Mouse (Mus musculus) mature B cell (primary cell): ENCODE data around the gene Zyg11b.

ENCODE experiments used
- in situ Hi-C: fragments of 300-500 bp; cut with MboI; formaldehyde crosslinking; loops from 2 replicates; pipeline ENCODE4 v1.14.3; 2019

The Zyg11b gene

DNA sequence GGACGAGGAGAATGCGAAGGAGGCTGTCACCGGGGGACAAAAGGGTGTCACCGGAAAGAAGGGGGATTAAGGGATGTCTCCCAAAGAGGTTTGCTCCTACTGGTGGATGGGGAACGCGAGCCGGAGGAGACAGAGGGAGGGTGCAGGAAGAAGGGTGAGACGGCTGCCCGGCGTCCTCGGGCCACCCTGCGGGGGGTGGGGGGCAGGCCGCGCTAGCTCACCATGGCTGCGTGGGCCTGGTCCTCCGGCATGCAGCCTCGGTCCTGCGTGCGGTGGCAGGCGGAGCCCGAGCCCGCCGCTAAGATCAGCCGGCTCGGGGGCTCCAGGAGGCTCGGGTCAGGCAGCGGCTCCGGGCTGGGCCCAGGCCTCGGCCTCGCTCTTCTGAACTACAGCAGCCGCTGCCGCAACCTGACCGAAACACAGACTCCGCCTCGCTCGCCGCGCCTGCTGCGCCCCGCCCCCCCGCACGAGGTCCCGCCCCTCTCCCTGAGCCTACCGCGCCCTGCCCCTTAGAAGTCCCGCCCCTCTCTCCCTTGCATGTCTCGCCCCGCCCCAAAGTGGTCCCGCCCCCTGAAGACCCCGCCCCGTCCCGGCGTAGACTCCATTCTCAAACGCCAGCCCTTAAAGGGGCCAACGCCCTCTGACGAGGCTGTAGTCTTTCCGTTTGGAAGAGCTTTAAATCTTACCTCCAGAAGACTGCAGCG lies at the start of gene Zyg11b:
Gene Zyg11b, minus strand, starts transcription at position 427 of the 704 bp plus-strand sequence.
- in situ Hi-C loops: no loop called here

DNA sequence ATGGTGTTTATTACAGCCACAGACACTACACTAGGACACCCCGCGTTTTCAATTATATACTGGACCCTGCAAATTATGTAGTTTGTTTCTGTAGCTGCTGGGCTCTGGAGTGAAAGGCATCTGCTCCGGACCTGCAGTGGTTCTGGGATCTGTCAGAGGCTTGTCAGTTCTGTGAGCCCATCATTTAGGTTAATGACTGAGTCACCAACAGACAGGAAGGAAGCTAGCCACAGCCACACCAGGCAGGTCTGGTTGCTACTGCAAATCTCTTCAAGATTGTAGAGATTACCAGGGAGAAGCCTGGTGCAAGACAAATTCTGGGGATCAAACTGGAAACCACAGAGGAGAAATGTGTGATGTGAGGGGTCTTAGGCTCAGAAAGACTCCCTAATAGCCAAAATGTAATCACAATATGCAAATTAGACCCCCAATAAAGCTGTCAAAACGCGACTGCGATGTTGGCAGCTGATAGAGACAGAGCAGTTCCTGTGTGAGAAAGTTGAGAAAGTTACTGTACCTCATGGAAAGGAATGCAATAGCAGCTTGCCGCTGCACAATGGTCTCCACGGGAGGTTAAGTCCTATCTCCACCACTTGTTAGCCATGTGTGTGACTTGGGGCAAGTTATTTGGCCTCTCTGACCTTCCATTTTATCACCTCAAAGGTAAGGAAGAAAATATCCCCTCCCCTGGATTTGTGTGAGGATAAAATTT lies 49.1 kb upstream of the Zyg11b start:
- in situ Hi-C loops: loop anchor here (10.0 kb wide), 1 partner anchor 115 kb away; no protein-coding TSS in a partner anchor

DNA sequence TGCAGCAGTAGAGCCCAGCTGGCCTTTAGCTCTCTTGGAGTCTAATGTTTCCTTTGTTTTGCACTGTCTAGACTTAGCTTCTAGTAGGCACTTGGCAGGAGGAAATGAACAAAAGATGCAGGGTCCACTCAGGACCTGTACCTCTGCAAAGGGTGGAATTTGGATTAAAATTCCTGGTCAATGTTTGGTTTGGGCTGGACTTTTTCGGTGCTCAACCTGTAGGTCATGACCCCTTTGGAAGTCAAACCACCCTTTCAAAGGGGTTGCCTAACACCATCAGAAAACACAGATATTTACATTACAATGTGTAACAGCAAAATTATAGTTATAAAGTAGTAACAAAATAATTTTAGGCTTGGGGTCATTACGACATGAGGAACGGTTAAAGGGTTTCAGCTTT lies 48.2 kb upstream of the Zyg11b start:
- in situ Hi-C loops: loop anchor here (10.0 kb wide), 1 partner anchor 116 kb away; no protein-coding TSS in a partner anchor

DNA sequence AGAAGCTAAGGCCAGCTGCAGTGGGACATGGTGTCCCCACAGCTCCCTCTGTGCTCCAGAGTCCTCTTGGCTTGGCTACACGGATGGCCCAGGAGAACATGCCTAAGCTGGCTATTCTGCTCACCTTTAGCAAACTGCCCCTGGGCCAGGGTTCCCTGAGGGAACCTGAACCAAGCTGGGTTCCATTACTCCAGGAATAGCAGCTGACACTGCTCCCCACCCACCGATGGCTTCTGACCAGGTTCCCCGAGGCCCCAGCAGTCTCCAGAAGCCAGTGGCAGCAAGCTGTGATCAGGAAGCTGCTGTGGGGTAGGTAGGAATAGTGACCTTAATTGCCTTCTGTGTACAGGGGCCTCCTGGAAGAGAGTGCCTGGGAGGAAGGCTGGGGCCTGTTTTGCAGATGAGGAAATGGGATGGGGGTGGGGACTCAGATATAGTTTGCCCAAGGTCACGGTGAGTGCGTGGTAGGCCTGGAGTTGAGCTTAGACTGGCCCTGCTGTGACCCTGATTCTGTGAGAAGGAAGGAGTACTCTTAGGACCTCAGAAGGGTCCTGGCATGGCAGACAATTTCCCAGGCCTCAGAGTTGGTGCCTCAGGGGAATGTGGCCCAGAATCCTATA lies 47.5 kb upstream of the Zyg11b start:
- in situ Hi-C loops: loop anchor here (10.0 kb wide), 1 partner anchor 116 kb away; no protein-coding TSS in a partner anchor

DNA sequence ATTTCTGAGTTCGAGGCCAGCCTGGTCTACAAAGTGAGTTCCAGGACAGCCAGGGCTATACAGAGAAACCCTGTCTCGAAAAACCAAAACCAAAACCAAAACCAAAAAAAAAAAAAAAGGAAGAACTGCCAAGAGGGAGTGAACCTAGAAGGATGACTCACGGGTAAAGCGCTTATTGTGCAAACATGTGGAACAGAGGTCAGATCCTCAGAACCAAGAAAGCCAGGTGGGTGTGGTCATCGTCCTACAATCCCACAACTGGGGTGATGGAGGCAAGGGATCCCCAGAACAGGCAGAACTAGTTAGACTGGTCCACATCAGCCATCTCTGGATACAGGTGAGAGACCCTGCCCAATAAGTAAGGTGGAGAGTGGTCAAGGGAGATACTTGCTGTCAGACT lies 46.2 kb upstream of the Zyg11b start:
- in situ Hi-C loops: loop anchor here (10.0 kb wide), 1 partner anchor 118 kb away; no protein-coding TSS in a partner anchor

DNA sequence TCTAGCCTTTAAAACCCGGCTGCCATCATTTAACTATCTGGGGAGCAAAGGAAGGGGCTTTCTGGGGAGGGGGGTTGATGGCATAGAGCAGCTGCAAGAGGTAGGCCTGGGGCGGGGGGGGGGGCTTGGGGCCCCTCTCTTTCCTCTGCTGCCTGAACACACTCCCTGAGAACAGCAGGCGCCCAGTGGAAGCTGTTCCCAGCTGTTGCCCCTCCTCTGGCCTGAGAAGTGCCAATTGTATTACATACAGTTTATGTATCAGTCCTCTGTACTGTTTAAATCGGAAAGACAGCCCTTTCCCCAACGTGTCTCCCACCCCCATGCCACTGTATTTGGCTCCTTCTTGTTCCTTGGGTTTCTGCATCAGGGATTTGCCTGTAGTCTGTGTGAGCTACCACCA lies 44.9 kb upstream of the Zyg11b start:
- in situ Hi-C loops: loop anchor here (10.0 kb wide), 1 partner anchor 119 kb away; no protein-coding TSS in a partner anchor

DNA sequence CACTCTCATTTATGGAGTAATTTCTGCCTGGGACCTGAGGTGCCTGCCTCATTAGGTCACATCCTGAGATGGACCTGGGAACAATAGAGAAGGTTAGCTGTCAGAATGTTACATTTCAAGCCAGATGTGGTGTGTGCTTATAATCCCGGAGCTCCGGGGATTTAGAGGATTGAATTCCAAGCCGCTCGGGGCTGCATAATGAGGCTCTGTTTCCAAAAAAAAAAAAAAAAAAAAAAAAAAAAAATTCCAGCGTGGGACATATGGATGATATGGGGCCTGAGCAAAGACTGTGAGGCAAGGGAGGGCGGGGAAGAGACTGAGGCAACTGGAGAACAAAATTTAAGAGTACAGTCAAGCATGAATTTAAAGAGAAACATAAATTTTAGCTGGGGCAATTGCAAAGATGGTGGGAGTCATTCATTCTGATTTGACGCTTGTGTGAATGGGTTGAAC lies 43.8 kb upstream of the Zyg11b start:
- in situ Hi-C loops: loop anchor here (10.0 kb wide), 1 partner anchor 120 kb away; no protein-coding TSS in a partner anchor

DNA sequence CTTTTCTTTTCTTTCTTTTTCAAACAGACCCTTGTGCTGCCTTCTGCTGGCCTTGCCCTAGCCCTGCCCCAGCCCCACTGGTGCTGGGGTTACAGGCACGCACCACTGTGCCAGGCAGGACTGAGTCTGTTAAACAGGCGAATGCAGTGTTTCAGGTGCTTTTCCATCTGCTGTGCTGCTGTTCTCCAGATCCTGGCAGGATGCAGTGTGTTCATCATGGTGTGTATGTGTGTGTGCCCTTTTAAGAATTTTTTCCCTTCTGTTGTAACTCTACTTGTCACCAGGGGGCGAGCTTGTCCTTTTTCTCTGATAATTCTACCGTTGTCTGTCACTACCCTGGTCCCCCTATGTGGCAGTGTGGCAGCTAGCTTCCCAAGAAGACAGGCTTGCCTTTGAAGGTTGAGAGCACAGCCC lies 38.4 kb upstream of the Zyg11b start:
- in situ Hi-C loops: loop anchor here (10.0 kb wide), 1 partner anchor 146 kb away; no protein-coding TSS in a partner anchor

DNA sequence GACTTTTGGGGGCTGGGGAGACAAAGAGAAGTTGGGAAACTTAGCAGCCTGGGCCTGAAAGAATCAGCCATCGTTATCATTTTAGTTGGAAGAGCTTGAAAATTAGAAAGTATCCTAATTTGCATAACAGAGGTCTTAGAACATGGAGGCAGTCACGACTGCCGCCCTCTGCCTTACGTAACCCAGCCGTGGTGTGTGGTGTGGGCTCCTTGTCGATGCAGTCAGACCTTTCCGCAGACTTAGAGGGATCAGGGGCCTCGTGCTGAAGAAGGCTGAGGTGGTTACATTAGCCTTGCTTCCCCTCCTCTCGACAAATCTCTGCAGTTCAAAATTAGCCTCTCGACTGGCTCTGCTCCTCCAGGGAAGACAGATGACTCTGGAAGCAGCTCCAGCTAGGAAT lies 37.9 kb upstream of the Zyg11b start:
- in situ Hi-C loops: loop anchor here (10.0 kb wide), 1 partner anchor 146 kb away; no protein-coding TSS in a partner anchor

DNA sequence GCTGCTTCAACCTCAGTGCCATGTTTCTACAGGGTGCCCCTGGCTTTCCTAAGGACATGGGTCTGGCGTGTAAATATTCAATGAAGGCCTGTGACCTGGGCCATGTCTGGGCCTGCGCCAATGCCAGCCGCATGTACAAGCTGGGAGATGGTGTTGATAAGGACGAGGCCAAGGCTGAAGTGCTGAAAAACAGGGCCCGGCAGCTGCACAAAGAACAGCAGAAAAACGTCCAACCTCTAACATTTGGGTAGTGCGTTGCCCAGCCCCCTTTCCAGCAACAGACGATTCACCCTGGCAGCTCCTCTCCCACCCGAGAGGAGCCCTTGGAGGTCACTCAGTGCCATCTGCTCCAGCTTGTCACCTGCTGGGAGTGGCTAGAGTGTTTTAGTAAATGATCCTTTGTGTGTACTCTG lies 37.4 kb upstream of the Zyg11b start:
- in situ Hi-C loops: loop anchor here (10.0 kb wide), 1 partner anchor 146 kb away; no protein-coding TSS in a partner anchor

DNA sequence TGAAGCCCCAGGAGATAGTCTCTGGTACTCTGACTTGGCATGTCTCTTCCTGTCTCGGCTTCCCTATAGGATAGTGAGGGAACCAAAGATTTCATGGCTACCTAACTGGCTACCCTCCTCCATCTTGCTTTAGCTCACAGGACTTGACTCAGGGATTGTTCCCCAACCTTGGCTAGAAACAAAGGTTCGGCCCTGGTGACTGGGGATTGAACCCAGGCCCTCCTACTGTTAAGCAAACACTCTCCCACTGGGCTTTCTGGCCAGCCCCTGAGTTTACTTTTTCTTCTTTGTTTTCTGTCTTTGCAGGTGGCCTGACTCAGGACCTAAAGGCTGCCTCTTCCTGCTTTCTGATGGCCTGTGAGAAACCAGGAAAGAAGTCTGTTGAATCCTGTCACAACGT lies 36.9 kb upstream of the Zyg11b start:
- in situ Hi-C loops: loop anchor here (10.0 kb wide), 1 partner anchor 147 kb away; no protein-coding TSS in a partner anchor

DNA sequence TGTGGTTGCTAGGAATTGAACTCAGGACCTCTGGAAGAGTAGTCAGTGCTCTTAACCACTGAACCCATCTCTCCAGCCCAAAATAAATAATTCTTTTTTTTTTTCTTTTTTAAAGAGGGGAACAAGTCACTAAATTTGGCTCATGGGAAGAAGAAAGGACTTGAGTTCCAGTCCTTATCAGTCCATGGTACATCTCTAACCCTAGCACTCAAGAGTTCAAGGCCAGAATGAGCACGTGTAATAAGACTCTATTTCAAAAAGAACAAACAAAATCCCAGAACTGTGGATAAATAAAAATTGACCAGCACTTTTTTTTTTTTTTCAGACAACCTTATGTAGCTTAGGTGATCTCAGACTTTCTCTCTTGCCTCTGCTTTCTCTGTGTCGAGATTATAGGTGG lies 35.9 kb upstream of the Zyg11b start:
- in situ Hi-C loops: loop anchor here (10.0 kb wide), 1 partner anchor 148 kb away; no protein-coding TSS in a partner anchor

DNA sequence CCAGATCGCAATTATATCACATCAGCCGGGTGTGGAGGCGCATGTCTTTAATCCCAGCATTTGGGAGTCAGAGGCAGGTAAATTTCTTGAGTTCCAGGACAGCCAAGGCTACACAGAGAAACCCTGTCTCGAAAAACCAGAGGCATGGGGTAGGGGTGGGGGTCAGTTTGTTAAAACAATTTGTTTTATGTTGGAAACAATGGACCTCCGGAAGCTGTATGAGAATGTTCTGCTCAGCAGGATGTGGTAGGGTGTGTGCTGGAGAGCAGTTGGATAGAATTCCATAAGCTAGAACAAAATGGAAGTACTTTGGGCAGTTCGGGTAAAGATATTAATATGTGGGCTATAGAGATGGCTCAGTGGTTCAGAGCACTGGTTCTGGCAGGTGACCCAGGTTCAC lies 34.5 kb upstream of the Zyg11b start:
- in situ Hi-C loops: loop anchor here (10.0 kb wide), 1 partner anchor 149 kb away; no protein-coding TSS in a partner anchor

DNA sequence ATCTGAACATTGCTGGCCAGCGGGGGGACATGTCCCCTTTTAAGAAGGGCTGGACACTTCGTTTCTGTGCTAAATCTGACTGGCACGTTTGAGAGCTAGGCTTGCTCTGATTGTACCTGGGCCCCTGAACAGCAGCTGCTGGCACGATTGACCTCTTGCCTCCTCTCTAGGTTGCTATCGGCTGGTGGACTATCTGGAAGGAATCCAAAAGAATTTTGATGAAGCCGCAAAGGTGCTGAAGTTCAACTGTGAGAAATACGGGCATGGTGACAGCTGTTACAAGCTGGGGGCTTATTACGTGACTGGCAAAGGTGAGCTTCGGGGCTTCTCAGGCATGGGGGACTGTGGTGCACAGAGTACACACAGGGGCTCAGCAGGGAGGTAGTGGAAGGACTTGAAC lies 31.1 kb upstream of the Zyg11b start:
- in situ Hi-C loops: loop anchor here (10.0 kb wide), 1 partner anchor 153 kb away; no protein-coding TSS in a partner anchor

DNA sequence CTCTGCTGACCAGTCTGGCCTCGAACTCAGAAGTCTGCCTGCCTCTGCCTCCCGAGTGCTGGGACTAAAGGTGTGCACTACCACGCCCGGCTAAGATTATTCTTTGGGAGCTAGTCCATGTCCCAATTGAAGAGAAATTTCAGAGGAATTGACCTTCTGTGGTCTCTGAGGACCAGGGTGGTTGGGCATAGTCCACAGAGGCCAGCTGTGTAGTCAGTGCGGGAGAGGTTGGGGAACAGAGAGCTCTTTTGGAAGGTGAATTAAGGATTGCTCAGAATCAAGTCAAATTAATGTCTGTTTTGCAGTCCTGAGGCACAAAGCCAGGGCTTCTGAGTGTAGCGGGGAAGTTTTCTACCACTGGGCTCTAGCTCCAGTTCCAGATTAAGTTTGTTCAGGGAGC lies 28.9 kb upstream of the Zyg11b start:
- in situ Hi-C loops: loop anchor here (10.0 kb wide), 1 partner anchor 155 kb away; no protein-coding TSS in a partner anchor

DNA sequence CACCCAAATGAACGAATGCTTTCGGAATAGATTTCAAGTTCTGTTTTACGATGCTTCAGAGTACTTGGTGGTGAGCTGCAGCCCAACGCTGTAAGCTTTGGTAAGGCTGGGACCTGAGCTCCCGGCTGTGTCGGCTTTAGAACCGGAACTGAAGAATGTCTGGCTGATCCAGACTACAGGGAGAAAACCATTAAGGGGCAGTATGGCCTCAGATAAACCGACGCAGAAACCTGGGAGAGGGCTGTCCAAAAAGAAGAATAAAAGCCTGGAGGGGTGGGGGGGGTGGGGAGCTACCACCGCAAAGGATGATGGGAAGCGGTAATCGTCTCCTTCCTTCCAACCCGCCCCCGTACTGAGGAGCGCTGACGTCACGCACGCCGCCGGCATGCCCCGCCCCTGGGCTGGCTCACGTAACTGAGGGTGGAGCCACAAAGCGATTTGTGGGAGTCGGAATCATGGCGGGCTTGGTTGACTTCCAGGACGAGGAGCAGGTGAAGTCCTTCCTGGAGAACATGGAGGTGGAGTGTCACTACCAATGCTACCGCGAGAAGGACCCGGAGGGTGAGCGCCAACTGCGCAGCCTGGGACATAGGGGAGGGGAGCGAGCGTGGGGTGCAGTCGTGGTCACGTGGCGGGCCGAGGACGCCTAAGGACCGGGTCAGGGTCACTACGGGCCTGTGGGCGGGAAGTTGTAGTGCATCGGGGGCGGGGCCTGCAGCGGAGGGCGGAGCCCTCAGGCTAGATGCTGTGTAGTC lies 27.0 kb upstream of the Zyg11b start, which contains the start of gene Coa7:
Gene Coa7, plus strand, starts transcription at position 411 of the 755 bp plus-strand sequence.
- in situ Hi-C loops: no loop called here

DNA sequence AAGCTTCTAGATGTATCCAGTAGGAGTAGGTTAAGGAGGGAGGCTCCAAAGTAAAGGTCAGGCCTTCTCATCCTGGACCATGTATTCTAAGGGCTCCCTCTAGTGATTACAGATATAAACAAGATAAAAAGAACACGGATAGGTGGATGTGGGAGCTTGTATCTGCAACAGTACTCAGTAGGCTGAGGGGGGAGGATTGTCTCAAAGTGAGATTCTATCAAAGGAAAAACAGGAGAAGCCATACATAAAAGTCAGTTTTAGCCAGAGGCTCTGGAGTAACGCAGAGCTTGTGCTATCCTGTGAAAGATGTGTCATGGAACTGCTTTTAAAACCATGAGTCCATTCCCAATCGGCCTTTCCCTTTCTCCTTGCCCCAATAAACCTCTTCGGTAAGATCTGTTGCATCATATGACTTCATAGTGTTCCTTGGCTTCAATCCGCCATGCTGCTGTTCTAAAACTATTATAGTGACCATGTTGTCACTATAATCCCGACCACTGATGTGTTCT lies 26.2 kb upstream of the Zyg11b start:
- in situ Hi-C loops: no loop called here

DNA sequence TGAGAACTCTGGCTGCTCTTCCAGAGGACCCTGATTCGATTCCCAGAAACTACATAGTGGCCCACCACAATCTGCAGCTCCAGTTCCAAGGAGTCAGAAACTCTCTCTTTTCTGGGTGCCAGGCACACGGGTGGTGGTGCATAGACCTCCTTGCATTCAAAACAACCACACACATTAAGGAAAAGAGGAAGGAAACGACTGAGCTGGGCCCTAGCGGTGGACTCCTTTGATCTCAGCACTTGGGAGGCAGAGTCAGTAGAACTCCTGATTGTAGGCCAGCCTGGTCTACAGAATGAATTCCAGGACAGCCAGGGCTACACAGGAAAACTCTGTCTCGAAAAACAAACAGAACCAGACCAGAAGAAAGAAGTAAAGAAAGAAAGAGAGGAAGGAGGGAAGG lies 22.7 kb upstream of the Zyg11b start:
- in situ Hi-C loops: no loop called here

DNA sequence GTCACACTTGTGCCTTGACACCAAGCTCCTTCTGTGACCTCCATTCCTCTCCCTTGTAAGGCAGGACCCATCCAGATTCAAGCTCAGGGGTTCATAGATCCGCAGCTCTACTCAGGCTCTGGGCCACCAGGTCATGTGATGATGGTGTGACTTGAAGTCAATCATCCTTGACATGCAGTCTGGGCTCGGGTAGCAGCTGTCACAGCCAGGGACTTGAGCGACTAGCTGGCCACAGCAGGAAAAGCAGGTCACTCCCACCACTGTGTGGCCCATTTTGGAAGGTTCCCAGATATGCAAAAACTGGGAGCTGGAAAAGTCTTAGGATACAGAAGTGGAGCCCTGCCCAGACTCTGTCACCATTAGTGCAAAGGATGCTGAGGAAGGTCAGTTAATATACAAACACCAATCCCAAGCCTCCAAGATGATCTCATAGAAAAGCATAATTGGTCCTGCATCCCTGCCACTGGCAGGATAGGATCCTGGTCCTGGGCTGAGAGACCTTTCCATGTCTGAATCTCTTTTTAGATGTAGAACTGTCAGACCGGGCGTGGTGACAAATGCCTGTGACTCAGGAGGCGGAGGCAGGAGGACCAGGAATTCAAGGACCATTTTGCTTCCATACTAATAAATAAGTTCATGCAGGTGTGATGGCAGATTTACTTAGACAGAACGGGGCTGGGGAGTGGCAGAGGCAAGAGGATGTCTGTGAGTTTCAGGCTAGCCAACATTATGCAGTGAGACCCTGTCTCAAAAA lies 19.9 kb upstream of the Zyg11b start:
- in situ Hi-C loops: no loop called here

DNA sequence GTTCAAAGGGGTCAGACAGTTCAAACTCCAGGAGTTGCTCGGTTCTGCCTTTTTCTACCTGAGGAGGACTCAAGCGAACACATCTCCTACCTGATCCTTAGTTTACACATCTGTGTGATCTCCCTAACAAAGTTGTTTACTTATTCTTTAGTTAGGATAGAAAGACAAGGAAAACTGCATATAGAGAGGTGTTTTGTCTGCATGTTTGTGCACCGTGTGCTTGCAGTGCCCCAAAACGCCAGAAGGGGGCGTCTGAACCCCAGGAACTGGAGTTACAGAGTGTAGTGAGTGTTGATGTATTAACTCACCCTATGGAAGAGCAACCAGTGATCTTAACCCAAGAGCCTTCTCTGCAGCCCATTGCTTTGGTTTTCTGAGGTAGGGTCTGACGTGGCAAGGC lies 18.9 kb upstream of the Zyg11b start:
- in situ Hi-C loops: no loop called here
